Mouse (Mus musculus): Measurements from ENCODE around the gene Ddx28. TPM values are rescaled to one million over a fixed set of nuclear protein-coding genes. Genes with fewer than 3 reads are reported as not detected.

Ddx28 gene
- polyA plus RNA-seq, 1 experiment from 2014 or later = 18.4 TPM

DNA sequence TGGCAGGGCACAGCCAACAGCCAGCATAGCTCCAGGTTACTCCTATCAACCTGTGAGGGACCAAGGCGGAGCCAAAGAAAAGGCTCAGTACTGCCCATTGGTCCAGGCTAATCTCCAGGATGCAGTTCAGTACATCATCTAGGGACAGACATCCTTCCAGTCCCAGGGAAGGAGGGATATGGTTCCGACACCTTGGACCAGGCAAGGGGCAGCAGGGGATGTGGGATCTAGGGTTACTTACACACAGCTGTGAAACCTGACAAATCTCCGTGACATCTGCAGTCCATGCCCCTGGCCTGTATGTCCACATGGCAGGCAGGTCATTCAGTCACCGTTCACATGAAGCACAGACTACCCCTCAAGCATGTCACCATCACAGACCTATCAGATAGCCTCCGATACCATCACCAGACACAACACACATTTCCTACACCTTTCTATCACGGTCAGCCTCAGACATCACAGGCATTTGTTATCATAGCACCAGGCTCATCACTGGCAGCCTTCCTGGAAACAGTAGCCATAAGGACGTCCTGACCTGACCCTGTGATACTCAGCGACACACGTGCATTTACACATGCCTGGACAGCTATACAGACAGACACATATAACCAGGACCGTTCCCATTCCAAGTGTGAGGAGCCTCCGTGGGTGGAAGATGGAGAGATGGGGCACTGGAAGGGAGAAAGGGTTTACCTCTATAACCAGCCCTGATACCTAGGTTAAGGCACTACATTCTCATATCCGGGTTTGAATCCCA is 47.0 kb downstream of the Ddx28 start:
- no peaks in the 10 kb centered on the region for H3K27me3 ChIP-seq
- peak overlapping the region; percentile 82 for H3K9ac ChIP-seq
- WGBS = 43% methylated on average over 12 of the region's 12 CpGs
- H3K36me3 ChIP-seq = peaks cover 8% of the 10 kb centered on the region
- peak overlapping the region; percentile 63 for H3K4me2 ChIP-seq
- no peak for ATAC-seq (ENCODE audit: insufficient number of reproducible peaks, low FRiP score, low TSS enrichment, low read depth)
- H3K4me3 ChIP-seq = peak overlapping the region; percentile 88
- peaks cover 54% of the 10 kb centered on the region for H3K4me1 ChIP-seq
- peak overlapping the region; percentile 96; the same call in 1 of the 2 replicates for H3K27ac ChIP-seq
- H3K9me3 ChIP-seq = no peaks in the 10 kb centered on the region

DNA sequence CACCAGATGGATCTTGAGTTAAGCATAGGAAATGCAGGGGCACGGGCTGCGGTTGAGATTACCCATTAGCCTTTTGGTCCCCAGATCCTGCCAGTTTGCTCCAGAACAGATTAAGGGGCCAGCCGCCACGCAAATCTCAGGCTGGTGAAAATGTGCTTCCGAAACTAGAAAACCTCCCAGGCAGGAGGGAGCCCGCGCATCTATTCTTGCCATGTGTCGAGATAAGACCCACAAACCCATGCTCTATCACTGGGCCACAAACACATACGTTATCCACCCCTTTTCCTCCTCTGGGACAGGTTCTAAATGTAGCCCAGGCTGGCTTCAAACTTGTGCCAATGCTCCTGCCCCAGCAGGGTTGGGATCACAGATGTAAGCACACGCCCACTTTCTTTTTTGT is 50.1 kb downstream of the Ddx28 start:
- Histone ChIP-seq H3K9ac (no peak overlapping the region), H3K4me3 (no peak overlapping the region), H3K4me1 (peaks cover 54% of the 10 kb centered on the region), H3K27ac (no peak overlapping the region), H3K9me3 (no peaks in the 10 kb centered on the region), H3K36me3 (peaks cover 34% of the 10 kb centered on the region), H3K27me3 (no peaks in the 10 kb centered on the region), H3K4me2 (no peak overlapping the region)
- ATAC-seq (ENCODE audit: insufficient number of reproducible peaks, low FRiP score, low TSS enrichment, low read depth) = no peak
- WGBS = 87% methylated on average over 10 of the region's 10 CpGs

DNA sequence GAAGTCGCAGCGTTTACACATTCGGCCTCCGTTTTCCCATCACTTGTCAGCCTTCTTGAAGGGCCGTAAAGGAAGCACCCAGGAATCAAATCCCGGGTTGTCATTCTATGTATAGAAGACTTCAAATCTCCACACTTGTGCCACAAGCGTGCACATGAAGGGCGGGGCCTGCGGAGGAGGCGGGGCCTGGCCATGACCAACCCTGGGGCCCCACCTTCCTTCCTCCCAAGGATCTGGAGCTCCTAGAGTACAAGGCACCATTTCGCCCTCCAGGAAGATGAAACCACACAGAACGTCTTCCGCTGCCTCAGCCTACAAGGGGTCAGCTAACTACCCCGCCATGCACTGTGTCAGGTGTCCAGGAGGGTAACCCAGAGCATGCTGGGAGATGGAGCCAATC is 50.6 kb downstream of the Ddx28 start:
- no peak overlapping the region for H3K4me3 ChIP-seq
- no peaks in the 10 kb centered on the region for H3K27me3 ChIP-seq
- no peak for ATAC-seq (ENCODE audit: insufficient number of reproducible peaks, low FRiP score, low TSS enrichment, low read depth)
- WGBS = 77% methylated on average over 14 of the region's 14 CpGs
- no peak overlapping the region for H3K27ac ChIP-seq
- peaks cover 51% of the 10 kb centered on the region for H3K4me1 ChIP-seq
- no peak overlapping the region for H3K9ac ChIP-seq
- H3K9me3 ChIP-seq = no peaks in the 10 kb centered on the region
- peaks cover 38% of the 10 kb centered on the region for H3K36me3 ChIP-seq
- H3K4me2 ChIP-seq = no peak overlapping the region

Other genes with a start within 250 kb of the Ddx28 start
- gene Ranbp10, start 184.5 kb downstream of the Ddx28 start, polyA plus RNA-seq (2015; fragmentation: Nextera tagmentation; extraction: Ambion mirVana) = 11.1 and 11.7 TPM in 2 replicates
- 0.28 and 0.47 TPM in 2 replicates for gene Tsnaxip1, start 184.2 kb downstream of the Ddx28 start, polyA plus RNA-seq (2015; fragmentation: Nextera tagmentation; extraction: Ambion mirVana)
- gene Cenpt, start 158.6 kb downstream of the Ddx28 start, polyA plus RNA-seq (2015; fragmentation: Nextera tagmentation; extraction: Ambion mirVana) = 42.3 and 44.7 TPM in 2 replicates
- 71.2 and 73.0 TPM in 2 replicates for gene Thap11, start 156.8 kb downstream of the Ddx28 start, polyA plus RNA-seq (2015; fragmentation: Nextera tagmentation; extraction: Ambion mirVana)
- 195 and 202 TPM in 2 replicates for gene Nutf2, start 151.3 kb downstream of the Ddx28 start, polyA plus RNA-seq (2015; fragmentation: Nextera tagmentation; extraction: Ambion mirVana)
- gene Edc4, start 131.0 kb downstream of the Ddx28 start, polyA plus RNA-seq (2015; fragmentation: Nextera tagmentation; extraction: Ambion mirVana) = 47.3 and 49.5 TPM in 2 replicates
- gene Nrn1l, start 118.3 kb downstream of the Ddx28 start, polyA plus RNA-seq (2015; fragmentation: Nextera tagmentation; extraction: Ambion mirVana) = 0.26 and 0.41 TPM in 2 replicates
- gene Pskh1, start 111.4 kb downstream of the Ddx28 start, polyA plus RNA-seq (2015; fragmentation: Nextera tagmentation; extraction: Ambion mirVana) = 36.1 and 38.6 TPM in 2 replicates
- gene Ctrl, start 78.0 kb downstream of the Ddx28 start, polyA plus RNA-seq (2015; fragmentation: Nextera tagmentation; extraction: Ambion mirVana) = 0.96 and 1.1 TPM in 2 replicates
- gene Psmb10, start 73.4 kb downstream of the Ddx28 start, polyA plus RNA-seq (2015; fragmentation: Nextera tagmentation; extraction: Ambion mirVana) = 30.0 and 30.7 TPM in 2 replicates
- gene Lcat, start 68.5 kb downstream of the Ddx28 start, polyA plus RNA-seq (2015; fragmentation: Nextera tagmentation; extraction: Ambion mirVana) = 3.1 and 3.2 TPM in 2 replicates
- 57.6 and 62.7 TPM in 2 replicates for gene Slc12a4, start 45.8 kb downstream of the Ddx28 start, polyA plus RNA-seq (2015; fragmentation: Nextera tagmentation; extraction: Ambion mirVana)
- gene Dpep3, start 32.5 kb downstream of the Ddx28 start, polyA plus RNA-seq (2015; fragmentation: Nextera tagmentation; extraction: Ambion mirVana) = not detected in 2 replicates
- 22.3 and 25.2 TPM in 2 replicates for gene Dus2, start 20.5 kb downstream of the Ddx28 start, polyA plus RNA-seq (2015; fragmentation: Nextera tagmentation; extraction: Ambion mirVana)
- gene Dpep2nb, start 5.9 kb downstream of the Ddx28 start, polyA plus RNA-seq (2015; fragmentation: Nextera tagmentation; extraction: Ambion mirVana) = not detected in 2 replicates
- gene Nfatc3, start 47.0 kb upstream of the Ddx28 start, polyA plus RNA-seq (2015; fragmentation: Nextera tagmentation; extraction: Ambion mirVana) = 5.7 and 6.9 TPM in 2 replicates
- gene Esrp2, start 125.1 kb upstream of the Ddx28 start, polyA plus RNA-seq (2015; fragmentation: Nextera tagmentation; extraction: Ambion mirVana) = 57.6 and 58.3 TPM in 2 replicates
- 17.9 and 19.9 TPM in 2 replicates for gene Pla2g15, start 138.5 kb upstream of the Ddx28 start, polyA plus RNA-seq (2015; fragmentation: Nextera tagmentation; extraction: Ambion mirVana)
- 36.5 and 41.0 TPM in 2 replicates for gene Slc7a6, start 157.0 kb upstream of the Ddx28 start, polyA plus RNA-seq (2015; fragmentation: Nextera tagmentation; extraction: Ambion mirVana)
- gene Slc7a6os, start 199.1 kb upstream of the Ddx28 start, polyA plus RNA-seq (2015; fragmentation: Nextera tagmentation; extraction: Ambion mirVana) = 31.7 TPM in 2 replicates
- gene Prmt7, start 199.1 kb upstream of the Ddx28 start, polyA plus RNA-seq (2015; fragmentation: Nextera tagmentation; extraction: Ambion mirVana) = 42.5 and 43.0 TPM in 2 replicates

Data from limb, embryonic 15.5 days (tissue).